Mouse (Mus musculus): Measurements from ENCODE around the gene Gabbr1.

DNA sequence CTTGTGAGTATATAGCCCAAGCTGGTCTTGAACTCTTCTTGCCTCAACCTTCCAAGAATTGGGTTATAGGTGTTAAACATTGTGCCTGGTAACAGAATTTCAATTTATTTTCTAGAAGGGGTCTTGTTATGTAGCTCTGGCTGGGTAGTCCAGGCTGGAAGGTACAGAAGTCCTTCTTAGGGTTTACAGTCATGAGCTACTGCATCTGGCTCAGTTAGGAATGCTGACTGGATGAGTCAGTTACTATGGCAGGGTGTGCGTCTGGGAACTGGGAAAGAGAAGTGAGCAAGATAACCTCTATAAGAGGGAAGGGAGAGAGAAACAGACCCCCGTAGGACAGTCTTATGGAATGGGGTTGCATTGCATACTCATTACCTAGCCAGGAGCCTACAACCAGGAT lies 30.0 kb downstream of the Gabbr1 start:
- TF ChIP-seq CTCF (IDR thresholded peaks at IDR 0.05; ENCODE audit: control insufficient read depth, insufficient read depth, insufficient read length) (no peak), FOSL1 (IDR thresholded peaks at IDR 0.05; ENCODE audit: insufficient read depth, low read length, poor library complexity, severe bottlenecking) (no peak), USF1 (IDR thresholded peaks at IDR 0.05; ENCODE audit: low read depth) (no peak), MYOD1 (IDR thresholded peaks at IDR 0.05; ENCODE audit: control insufficient read depth, insufficient read length, low read depth) (no peak), MAX (IDR thresholded peaks at IDR 0.05) (no peak)
